Mouse (Mus musculus) thymus, adult 2 months (tissue): ENCODE measurements around the gene Krt222. TPM values are rescaled to one million over a fixed set of nuclear protein-coding genes. Genes with fewer than 3 reads are reported as not detected.
A peak's percentile ranks its signal among the peaks of the same experiment; 100 is the strongest.

ENCODE experiments used
- DNase-seq: peaks from one replicate; pipeline ENCODE4 v3.0.0; 2021
- H3K27ac ChIP-seq: fragments of 200-500 bp; 2 replicates; pipeline ENCODE4 v1.5.1; 2012; ENCODE audit warnings: low read length, control low read depth; ENCODE audit not compliant: control insufficient read depth, insufficient read depth
- H3K27me3 ChIP-seq: fragments of 200-500 bp; 2 replicates; pipeline ENCODE4 v1.6.1; 2012; ENCODE audit warnings: mild to moderate bottlenecking, low read length, moderate library complexity, mixed read lengths; ENCODE audit not compliant: control insufficient read depth, insufficient read depth
- H3K36me3 ChIP-seq: fragments of 200-500 bp; 2 replicates; pipeline ENCODE4 v1.6.1; 2012; ENCODE audit warnings: mild to moderate bottlenecking, low read length, moderate library complexity; ENCODE audit not compliant: control insufficient read depth, insufficient read depth
- H3K4me1 ChIP-seq: fragments of 200-500 bp; replicated peaks from 2 replicates; pipeline ENCODE4 v1.6.1; 2012; ENCODE audit warnings: low read length; ENCODE audit not compliant: control insufficient read depth, insufficient read depth
- H3K4me3 ChIP-seq: fragments of 200-500 bp; 2 replicates; pipeline ENCODE4 v1.5.1; 2012; ENCODE audit warnings: mild to moderate bottlenecking, low read length, control low read depth, moderate library complexity; ENCODE audit not compliant: control insufficient read depth, insufficient read depth
- CTCF ChIP-seq: fragments of 200-500 bp; IDR thresholded peaks from 2 replicates; pipeline ENCODE4 v1.5.1; 2012; ENCODE audit warnings: mild to moderate bottlenecking, control low read depth, low read length, moderate library complexity, borderline replicate concordance; ENCODE audit not compliant: control insufficient read depth, poor library complexity, insufficient read depth; ENCODE audit errors: extremely low read depth
- POLR2A ChIP-seq: fragments of 200-500 bp; IDR thresholded peaks from 2 replicates; pipeline ENCODE4 v1.6.1; 2012; ENCODE audit warnings: mild to moderate bottlenecking, low read length, control low read depth, moderate library complexity; ENCODE audit not compliant: control insufficient read depth, poor library complexity, insufficient read depth; ENCODE audit errors: extremely low read depth
- WGBS: fragments of 180-500 bp; shearing (Covaris S2); methylation state at CpG from one replicate; pipeline ENCODE4 v1.1.7; 2018; 5-methylcytosine and 5-hydroxymethylcytosine counted together
- polyA plus RNA-seq: library from polyadenylated mRNA; depleted of rRNA; stranded (reverse); fragments of >200 nt; gene quantifications from 2 replicates; pipeline ENCODE4 v1.2.3, GENCODE M21; 2012; rRNA removed

Gene Krt222
- polyA plus RNA-seq, result 0.23 and 0.40 TPM in 2 replicates

GRCm38 (mm10) chr11:99243820-99244374 is at the start of gene Krt222:
Krt222 (minus strand) TSS chr11:99244085.
- WGBS, result 23% methylated on average over 17 of the region's 17 CpGs
- no peak for DNase-seq
- Histone ChIP-seq H3K4me3 (no peak within 1 kb of the TSS), H3K36me3 (no peaks in the 10 kb centered on the region), H3K27me3 (peaks cover 4% of the 10 kb centered on the region; the same call in 1 of the 2 replicates), H3K27ac (no peak within 1 kb of the TSS), H3K4me1 (no peaks in the 10 kb centered on the region)
- TF ChIP-seq POLR2A, result no peak
- TF ChIP-seq CTCF, result no peak

GRCm38 (mm10) chr11:99292846-99293245 is 49.0 kb upstream of the Krt222 start:
- Histone ChIP-seq H3K27ac (no peak overlapping the region), H3K36me3 (no peaks in the 10 kb centered on the region), H3K4me1 (no peaks in the 10 kb centered on the region), H3K27me3 (no peaks in the 10 kb centered on the region), H3K4me3 (no peak overlapping the region)
- no peak for TF ChIP-seq POLR2A
- TF ChIP-seq CTCF, result no peak
- DNase-seq, result peak; percentile 52
- WGBS, result 67% methylated on average over 5 of the region's 5 CpGs

DNA sequence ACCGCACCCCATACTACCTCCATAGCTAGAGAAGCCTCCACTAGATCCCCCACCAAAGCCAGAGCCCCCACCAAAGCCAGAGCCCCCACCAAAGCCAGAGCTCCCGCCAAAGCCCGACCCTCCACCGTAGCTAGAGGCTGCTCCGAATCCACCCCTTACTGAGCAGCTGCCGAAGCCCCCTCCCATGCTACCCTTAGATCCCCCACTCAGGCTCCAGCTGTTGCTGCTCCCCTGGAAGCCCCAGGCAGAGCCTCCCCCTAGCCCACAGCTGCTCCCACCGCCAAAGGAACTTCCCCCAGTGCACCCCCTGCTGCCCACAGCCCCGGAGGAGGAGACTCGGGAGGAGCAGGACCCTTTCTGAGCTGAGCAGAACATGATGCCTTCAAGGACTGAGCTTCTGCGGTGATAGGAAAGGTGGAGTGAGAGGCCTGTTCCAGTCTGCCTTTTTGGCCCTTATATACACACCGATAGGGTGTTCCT is 41.0 kb upstream of the Krt222 start, which contains the start of gene Krt24:
Krt24 (minus strand) TSS at position 430 of the 480 bp plus-strand sequence.
- TF ChIP-seq CTCF (no peak), POLR2A (no peak)
- H3K4me1 ChIP-seq, result no peaks in the 10 kb centered on the region
- DNase-seq, result no peak
- H3K4me3 ChIP-seq, result no peak within 1 kb of the TSS
- no peaks in the 10 kb centered on the region for H3K36me3 ChIP-seq
- no peak within 1 kb of the TSS for H3K27ac ChIP-seq
- WGBS, result 56% methylated on average over 11 of the region's 11 CpGs
- H3K27me3 ChIP-seq, result no peaks in the 10 kb centered on the region

DNA sequence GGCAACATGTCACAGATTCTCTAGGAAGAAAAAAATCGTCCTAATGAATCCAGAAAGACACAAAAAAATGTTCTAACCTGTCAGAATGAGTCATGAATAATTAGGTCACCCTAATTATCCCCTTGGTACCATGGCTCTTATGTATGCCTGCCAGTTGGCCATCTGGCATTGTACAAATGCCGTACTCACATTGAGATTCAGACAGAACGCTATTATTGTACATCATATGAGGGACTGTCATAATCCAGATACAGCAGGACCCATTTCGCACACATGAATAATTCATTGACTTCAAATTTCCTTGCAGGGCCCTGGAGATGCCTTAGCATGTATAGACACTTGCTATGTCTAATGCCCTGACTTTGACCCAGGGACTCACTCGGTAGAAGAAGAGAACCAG is 40.1 kb upstream of the Krt222 start:
- Histone ChIP-seq H3K36me3 (no peaks in the 10 kb centered on the region), H3K27ac (no peak overlapping the region)

DNA sequence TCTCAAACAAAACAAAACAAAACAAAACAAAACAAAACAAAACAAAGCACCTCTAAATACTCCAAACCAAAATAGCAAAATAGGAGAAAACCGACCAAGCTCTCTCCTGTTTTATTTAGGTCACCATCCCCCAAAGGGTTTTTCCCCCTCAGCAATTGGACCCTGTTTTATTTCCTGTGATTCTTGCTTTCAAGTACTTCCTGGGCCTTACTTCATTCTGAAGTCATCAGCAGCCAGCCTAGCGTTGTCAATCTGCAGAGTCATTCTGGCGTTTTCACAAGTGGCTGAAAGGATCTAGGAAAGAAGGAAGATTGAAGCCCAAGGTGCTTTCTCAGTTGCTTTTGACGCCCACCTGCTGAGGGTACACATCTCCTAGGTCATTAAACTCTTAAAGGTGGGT is 39.4 kb upstream of the Krt222 start:
- H3K27ac ChIP-seq, result no peak overlapping the region
- H3K4me1 ChIP-seq, result no peaks in the 10 kb centered on the region
- DNase-seq, result no peak
- 20% methylated on average over 4 of the region's 4 CpGs for WGBS
- no peak overlapping the region for H3K4me3 ChIP-seq
- H3K36me3 ChIP-seq, result no peaks in the 10 kb centered on the region
- H3K27me3 ChIP-seq, result no peaks in the 10 kb centered on the region
- TF ChIP-seq CTCF (no peak), POLR2A (no peak)

More for the DNA sequence above, 40.1 kb upstream of the Krt222 start:
- 91% methylated on average over 5 of the region's 5 CpGs for WGBS
- no peaks in the 10 kb centered on the region for H3K4me1 ChIP-seq
- no peak overlapping the region for H3K4me3 ChIP-seq
- H3K27me3 ChIP-seq, result no peaks in the 10 kb centered on the region
- no peak for DNase-seq
- TF ChIP-seq CTCF (no peak), POLR2A (no peak)

DNA sequence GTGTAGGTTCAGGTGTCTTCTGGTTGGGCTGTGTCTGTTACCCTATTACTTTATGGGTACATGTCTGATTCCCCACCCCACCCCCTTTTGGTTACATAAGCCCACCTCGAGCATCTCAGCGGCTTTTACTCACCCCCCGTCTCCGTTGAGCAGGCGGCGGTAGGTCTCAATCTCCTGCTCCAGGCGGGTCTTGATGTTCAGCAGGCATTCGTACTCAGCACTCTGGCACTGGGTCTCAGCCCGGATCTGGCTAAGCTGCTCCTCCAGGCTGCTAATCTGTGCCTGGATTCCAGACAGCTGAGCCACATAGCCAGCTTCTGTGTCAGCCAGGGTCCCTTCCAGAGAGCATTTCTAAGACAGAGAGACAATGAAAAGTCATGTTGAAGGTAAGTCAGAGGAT is 37.2 kb upstream of the Krt222 start:
- no peak for TF ChIP-seq POLR2A
- TF ChIP-seq CTCF, result no peak
- DNase-seq, result no peak
- WGBS, result 95% methylated on average over 9 of the region's 9 CpGs
- no peak overlapping the region for H3K4me3 ChIP-seq
- H3K36me3 ChIP-seq, result no peaks in the 10 kb centered on the region
- no peaks in the 10 kb centered on the region for H3K27me3 ChIP-seq
- no peak overlapping the region for H3K27ac ChIP-seq
- no peaks in the 10 kb centered on the region for H3K4me1 ChIP-seq

DNA sequence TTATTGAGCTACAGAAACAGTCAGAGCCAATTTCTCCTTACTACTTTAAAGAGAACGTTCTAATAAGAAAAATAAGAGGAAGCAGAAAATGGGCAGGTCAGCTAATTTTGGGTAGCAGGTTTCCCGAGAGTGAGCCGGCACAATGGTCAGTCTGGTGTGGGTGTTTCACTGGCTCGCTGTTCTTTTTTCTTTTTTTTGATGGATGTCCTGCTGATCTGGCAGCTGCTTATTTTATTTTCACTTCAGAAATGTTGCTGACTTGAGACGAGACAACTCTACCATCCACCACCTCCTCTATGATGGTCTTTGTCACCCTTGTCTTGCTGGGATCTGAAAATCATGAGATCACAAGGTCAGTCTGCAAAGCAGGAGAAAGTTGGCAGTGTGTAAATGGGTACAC is 36.1 kb upstream of the Krt222 start:
- Histone ChIP-seq H3K27me3 (no peaks in the 10 kb centered on the region), H3K27ac (no peak overlapping the region), H3K4me1 (no peaks in the 10 kb centered on the region), H3K36me3 (no peaks in the 10 kb centered on the region), H3K4me3 (no peak overlapping the region)
- 43% methylated on average over 5 of the region's 5 CpGs for WGBS
- no peak for DNase-seq
- TF ChIP-seq CTCF, result no peak
- no peak for TF ChIP-seq POLR2A

DNA sequence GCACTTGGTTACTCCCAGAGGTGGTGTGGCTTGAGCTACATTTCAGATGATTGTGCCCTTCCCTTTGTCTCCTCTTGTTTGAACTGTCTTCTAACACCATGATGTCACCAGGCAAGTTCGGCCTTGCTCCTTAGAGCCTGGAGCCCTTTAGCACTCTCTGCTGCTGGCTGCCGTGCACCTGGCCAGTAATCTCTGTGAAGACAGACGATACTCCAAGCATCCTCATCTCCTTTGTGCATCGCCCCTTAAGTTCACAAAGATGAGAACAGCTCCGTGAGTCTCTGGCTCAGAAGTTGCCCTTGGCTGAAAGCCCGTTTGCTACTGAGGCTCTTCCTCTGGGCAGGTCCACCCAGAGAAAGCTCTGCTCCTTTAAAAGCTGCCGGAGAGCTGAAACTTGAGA is 32.9 kb upstream of the Krt222 start:
- TF ChIP-seq POLR2A (no peak), CTCF (no peak)
- DNase-seq, result no peak
- no peaks in the 10 kb centered on the region for H3K27me3 ChIP-seq
- H3K36me3 ChIP-seq, result no peaks in the 10 kb centered on the region
- no peaks in the 10 kb centered on the region for H3K4me1 ChIP-seq
- H3K4me3 ChIP-seq, result no peak overlapping the region
- no peak overlapping the region for H3K27ac ChIP-seq
- 80% methylated on average over 7 of the region's 7 CpGs for WGBS
